Mouse (Mus musculus): Measurements from ENCODE around the gene Ipo4.

The Ipo4 gene

DNA sequence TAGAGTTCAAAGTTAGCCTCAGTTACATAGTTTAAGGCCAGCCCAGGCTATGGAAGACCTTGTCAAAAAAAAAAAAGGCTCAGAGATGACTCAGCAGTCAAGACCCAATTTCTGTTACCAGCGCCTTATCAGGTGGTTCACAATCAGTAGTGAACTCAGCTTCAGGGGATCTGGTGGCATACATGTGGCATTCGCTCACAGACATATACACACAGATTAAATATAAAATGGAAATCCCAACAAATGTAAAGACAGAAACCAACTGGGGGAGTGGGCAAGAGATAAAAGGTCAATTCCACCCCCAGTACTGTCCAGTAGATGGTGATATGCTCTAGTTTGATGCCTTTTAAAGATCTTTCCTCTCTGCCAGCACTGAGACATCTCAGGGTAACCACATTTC is 49.6 kb downstream of the Ipo4 start:
- DNase-seq: no peak

DNA sequence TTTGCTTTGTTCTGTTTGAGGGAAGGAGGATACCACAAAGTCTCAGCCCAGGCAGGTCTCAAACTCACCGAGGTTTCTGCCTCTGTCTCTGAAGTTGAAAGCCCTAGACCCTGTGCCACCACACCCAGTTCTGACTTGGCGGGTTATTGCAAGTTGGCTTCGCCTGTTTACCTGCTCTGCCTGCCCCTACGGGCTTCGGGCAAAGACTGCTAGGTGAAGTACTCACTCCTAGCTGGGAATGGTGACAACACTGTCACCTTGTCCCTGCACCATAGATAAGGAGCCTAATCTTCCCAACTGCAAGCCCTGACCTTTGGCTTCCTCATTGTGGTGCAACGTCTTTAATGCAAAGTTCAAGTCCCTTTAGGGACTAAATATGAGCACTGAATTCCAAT is 50.2 kb downstream of the Ipo4 start:
- DNase-seq: no peak

DNA sequence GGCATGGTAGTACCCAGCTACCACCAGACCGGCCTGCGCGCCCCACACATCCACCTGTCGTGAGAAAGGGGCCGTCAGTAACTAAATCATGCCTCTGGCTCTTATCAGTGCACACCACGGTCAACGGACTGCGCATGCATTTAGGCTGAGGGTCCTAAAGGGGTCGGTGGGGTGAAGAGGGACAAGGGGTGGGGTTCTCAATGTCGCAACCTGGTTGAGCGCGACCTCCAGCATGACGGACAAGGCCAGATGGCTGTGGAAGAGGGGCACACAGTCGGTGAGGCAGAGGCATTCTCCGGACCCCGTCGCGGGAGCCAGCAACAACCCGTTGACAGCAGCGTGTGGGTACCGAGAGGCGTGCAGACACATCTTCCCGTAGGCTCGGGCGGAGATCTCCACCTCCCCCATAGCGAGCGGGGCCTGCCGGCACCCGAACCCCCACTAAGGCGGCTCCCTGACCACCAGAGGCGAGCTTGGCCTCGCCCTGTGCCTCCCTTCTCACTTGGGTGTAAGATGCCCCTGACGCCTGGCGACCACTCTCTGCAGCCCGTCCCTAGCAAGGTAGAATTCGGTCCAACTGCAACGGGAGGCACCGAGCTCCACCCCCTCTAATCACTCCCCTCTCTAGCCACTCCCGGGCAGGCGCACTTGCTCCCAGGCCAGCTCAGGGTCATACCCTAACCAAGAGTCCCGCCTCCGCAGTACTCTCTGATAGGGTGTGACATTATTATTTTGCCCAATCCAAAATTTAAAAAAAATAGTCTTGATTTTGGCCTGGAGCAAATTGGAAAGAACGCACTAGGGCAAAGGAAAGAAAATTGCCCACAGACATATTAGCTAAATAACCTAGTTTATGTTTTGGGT is 50.8 kb downstream of the Ipo4 start, which contains the start of gene Emc9:
TSS of gene Emc9 (minus strand) at position 601 of the 864 bp plus-strand sequence.
- peak; percentile 75 for DNase-seq

DNA sequence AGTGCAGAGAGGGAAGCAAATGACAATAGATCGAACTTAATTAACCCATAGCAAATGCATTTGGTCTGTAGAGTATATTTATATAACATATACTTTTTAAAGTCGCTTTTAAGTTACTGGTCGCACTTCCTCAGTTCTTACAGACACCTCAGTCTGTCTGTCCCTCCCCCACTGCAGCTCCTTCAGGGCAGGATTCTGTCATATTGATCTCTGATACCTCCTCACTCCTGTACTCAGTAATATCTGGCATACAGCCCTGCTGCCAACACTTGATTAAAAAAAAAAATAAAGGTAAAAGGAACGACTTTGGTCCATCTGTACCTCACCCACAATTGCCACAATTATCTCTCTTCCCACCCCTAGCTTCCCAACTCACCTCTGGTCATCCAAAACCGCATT is 51.5 kb downstream of the Ipo4 start:
- DNase-seq: no peak

DNA sequence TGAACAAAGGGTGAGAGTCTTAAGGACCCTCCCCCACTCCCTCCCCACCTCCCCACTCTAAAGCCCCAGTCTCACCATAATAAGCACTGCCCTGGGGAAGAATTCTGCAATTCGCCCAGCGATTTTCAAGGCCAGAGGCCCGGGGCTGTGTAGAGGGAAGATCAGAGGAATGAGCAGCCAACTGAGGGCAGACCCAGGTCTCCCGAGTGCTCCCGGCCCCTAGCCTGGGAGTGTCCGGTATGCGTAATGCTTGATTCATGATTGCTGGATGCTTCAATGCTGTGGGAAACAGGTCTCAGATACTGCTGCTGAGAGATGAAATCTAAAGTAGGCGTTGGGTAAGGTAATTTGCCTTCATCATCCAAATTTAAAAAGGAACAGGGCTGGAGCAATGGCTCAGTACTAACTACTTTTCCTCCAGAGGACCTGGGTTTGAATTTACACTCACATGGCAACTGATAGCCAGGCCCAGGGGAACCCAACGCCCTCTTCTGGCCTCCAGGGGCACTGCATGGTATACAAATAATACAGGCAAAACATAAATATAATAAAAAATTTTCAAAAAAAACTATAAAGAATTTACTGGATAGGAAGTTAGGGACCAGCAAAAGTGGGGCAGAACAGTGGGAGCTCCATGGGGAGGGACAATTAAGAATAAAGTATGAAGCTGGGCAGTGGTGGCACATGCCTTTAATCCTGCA is 53.6 kb downstream of the Ipo4 start:
- peak; percentile 64 to 67 for DNase-seq

DNA sequence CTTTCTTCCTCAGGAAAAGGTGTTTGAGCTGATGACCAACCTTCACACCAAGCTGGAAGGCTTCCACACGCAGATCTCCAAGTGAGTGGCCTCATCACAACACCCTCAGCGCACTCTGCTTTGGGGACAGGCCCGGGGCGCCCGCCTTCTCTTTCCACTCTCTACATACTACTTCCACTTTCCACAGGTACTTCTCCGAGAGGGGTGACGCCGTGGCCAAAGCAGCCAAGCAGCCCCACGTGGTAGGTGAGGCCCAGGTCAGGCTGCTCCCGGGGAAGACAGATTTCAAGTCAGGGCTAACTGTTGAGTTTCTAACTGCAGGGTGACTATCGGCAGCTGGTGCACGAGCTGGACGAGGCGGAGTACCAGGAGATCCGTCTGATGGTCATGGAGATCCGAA is 55.0 kb downstream of the Ipo4 start:
- no peak for DNase-seq

DNA sequence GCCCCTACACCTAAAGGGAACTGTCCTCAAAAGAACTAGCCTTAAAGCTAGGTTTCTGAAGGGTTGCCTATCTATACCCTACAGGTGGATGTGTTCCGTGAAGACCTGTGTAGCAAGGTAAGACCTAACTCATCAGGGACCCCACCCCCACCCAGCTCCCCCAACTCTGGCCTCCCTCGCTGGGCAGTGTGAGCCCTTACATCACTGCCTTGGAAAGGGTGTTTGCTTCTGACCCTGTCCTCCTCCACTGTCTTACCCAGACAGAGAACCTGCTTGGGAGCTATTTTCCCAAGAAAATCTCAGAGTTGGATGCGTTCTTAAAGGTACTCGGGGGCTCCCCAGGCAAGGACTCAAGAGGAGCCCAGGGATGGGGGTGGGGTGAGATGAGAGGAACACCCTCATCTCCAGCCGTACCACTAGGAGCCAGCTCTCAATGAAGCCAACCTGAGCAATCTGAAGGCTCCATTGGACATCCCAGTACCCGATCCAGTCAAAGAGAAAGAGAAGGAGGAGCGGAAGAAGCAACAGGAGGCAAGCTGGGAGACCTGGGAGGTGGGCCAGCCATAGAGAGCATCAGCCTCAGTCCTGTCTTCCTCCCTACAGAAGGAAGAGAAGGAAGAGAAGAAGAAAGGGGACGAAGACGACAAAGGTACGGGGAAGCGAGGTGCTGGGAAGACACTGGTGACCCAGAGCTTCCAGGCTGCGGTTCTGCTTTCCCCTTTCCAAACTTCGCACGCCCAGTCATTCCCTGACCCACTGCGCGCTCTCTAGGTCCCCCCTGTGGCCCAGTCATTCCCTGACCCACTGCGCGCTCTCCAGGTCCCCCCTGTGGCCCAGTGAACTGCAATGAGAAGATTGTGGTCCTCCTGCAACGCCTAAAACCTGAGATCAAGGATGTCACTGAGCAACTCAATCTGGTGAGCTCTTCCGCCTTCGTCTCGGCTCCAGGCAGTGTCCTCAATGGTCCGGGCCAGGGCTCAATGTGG is 56.0 kb downstream of the Ipo4 start:
- DNase-seq: no peak

DNA sequence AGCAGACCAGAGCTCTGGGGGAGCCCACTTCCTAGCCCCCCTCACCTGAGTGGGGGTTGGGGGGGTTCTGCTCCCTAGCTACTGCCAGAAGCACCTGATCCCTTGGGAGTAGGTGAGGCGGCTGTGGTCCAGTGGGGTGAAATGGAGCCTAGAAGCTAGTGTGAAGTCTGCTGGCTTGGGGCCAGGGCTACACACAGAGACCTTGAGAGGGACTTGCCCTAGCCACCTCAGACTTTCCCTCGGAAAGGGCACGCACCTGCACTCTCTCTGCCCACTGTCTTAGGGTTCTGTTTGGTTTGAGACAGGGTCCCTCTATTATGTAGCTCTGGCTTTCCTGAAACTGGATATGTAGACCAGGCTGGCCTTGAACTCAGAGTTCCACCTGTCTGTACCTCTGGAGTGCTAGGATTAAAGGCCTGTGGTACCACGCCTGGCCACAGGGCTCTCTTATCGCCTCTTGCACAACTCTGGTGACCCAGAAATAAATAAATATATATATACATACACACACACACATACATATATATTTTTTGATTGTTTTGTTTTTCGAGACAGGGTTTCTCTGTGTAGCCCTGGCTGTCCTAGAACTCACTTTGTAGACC is 57.0 kb downstream of the Ipo4 start:
- DNase-seq: peak in 1 of 2 experiments; percentile 61

DNA sequence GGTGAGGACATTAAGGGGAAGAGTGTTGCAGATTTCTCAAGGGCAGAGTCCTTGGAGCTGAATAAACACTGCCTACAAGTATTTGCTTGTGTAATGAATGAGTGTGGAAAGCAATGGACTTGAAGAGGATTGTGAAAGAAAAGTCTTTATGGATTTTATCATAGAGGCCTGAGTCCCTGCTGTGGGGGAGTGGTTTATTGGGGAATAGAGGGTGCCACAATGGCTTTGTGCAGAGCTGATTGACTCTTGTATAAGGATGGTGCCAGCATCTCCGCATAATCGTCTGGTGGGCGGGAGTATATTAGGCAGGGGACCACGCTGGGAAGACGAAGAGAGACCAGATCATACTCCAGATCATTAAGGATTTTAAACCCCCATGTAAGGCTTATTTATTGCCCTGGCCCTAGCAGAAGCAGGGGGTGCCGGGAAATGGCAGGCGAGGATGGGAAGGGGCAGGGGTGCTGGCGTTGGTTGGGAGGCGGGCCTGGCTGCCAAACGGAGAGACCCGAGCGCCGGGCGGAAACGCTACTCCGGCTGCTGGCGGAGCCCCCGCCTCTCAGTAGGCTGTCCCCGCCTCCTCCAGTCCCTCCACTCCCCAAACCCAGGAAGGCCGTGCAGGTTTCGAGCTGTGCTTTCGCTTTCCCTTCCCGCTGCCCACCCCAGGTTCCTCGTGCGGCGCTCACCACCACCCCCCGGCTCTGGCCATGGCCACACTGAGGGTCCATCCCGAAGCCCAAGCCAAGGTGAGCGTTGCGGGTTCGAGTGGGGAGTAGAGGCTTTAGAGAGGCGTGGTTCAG is 57.7 kb downstream of the Ipo4 start, which contains the start of gene Psme1:
TSS of gene Psme1 (plus strand) at position 253 of the 797 bp plus-strand sequence.
- DNase-seq: peak; percentile 80 to 81

DNA sequence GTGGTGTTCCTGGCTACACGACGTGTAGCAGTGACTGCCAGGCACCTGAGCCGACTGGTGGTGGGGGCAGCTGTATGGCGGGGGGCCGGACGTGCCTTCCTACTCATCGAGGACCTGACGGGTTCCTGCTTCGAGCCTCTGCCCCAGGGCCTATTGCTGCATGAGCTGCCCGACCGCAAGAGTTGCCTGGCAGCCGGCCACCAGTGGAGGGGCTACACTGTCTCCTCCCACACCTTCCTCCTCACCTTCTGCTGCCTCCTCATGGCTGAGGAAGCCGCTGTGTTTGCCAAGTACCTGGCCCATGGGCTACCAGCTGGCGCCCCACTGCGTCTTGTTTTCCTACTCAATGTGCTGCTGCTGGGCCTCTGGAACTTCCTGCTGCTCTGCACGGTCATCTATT is 59.4 kb downstream of the Ipo4 start:
- no peak for DNase-seq

DNA sequence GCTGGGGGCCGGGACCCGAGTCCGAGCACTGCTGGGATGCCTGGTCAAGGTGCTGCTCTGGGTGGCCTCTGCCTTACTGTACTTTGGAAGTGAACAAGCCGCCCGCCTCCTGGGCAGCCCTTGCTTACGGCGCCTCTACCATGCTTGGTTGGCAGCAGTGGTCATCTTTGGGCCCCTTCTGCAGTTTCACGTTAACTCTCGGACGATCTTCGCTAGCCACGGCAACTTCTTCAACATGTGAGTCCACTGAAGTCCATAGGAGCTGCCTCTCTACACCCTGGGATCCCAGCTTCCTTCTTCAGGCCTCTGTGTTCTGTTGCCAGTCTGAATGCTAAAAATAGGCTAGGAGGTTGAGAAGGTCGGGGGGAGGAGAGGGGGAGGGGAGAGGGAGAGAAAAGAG is 60.0 kb downstream of the Ipo4 start:
- no peak for DNase-seq
